Mouse (Mus musculus) layer of hippocampus, adult 18-20 months (tissue): ENCODE measurements around the gene Nlrp10. TPM values are rescaled to one million over a fixed set of nuclear protein-coding genes. Genes with fewer than 3 reads are reported as not detected.

Experiments
- DNase-seq, 2 experiments: peaks; one replicate each; pipeline ENCODE4 v3.0.0; 2022; ENCODE audit warnings: low spot score in 2 of 2
- total RNA-seq, 2 experiments: library from RNA; stranded (reverse); gene quantifications; 2 replicates each; pipeline ENCODE4 v1.2.3; 2021

Gene Nlrp10
- total RNA-seq, 2 experiments from 2014 or later: 0.32 to 0.38 TPM

GRCm38 (mm10) chr7:108903969-108904368 lies 26.0 kb downstream of the Nlrp10 start:
- no peak for DNase-seq

- no peak for DNase-seq
Observed at GRCm38 (mm10) chr7:108894320-108894719, 35.7 kb downstream of the Nlrp10 start, which contains the start of gene Olfr519. TSS of gene Olfr519 (minus strand) at chr7:108894420.

- DNase-seq: no peak
Observed at GRCm38 (mm10) chr7:108884906-108885305, 45.1 kb downstream of the Nlrp10 start, which contains the start of gene Olfr518. TSS of gene Olfr518 (minus strand) at chr7:108885006.

- no peak for DNase-seq
Observed at GRCm38 (mm10) chr7:108872279-108872678, 57.7 kb downstream of the Nlrp10 start, which contains the start of gene Olfr517. TSS of gene Olfr517 (minus strand) at chr7:108872379.

Other genes with a start within 250 kb of the Nlrp10 start
- gene Olfr512, start 216.9 kb downstream of the Nlrp10 start, total RNA-seq: not detected
- gene Olfr513, start 179.2 kb downstream of the Nlrp10 start, total RNA-seq: not detected
- not detected for gene Olfr514, start 104.2 kb downstream of the Nlrp10 start, total RNA-seq
- gene Olfr516, start 79.6 kb downstream of the Nlrp10 start, total RNA-seq: not detected
- not detected for gene Olfr517, start 57.8 kb downstream of the Nlrp10 start, total RNA-seq
- not detected for gene Olfr518, start 45.2 kb downstream of the Nlrp10 start, total RNA-seq
- gene Olfr519, start 35.8 kb downstream of the Nlrp10 start, total RNA-seq: not detected
- 100 to 1,000 TPM; 101 to 103 TPM for gene Eif3f, start 4.2 kb upstream of the Nlrp10 start, total RNA-seq
- gene Tub, start 20.2 kb upstream of the Nlrp10 start, total RNA-seq: 100 to 1,000 TPM; 179 TPM
- 10 to 100 TPM; 67.2 to 72.2 TPM for gene Ric3, start 153.2 kb upstream of the Nlrp10 start, total RNA-seq
- 10 to 100 TPM; 65.6 to 72.7 TPM for gene Lmo1, start 245.0 kb upstream of the Nlrp10 start, total RNA-seq